Mouse (Mus musculus): Measurements from ENCODE around the gene Sf3b3. TPM values are rescaled to one million over a fixed set of nuclear protein-coding genes. Genes with fewer than 3 reads are reported as not detected.
"Not testable (repeated sequence)": the region's sequence is repeated elsewhere in the genome, so short reads cannot be mapped to it uniquely, and the experiment has no call there.

Gene Sf3b3
- polyA plus RNA-seq, 1 experiment from 2014 or later, result 187 TPM

DNA sequence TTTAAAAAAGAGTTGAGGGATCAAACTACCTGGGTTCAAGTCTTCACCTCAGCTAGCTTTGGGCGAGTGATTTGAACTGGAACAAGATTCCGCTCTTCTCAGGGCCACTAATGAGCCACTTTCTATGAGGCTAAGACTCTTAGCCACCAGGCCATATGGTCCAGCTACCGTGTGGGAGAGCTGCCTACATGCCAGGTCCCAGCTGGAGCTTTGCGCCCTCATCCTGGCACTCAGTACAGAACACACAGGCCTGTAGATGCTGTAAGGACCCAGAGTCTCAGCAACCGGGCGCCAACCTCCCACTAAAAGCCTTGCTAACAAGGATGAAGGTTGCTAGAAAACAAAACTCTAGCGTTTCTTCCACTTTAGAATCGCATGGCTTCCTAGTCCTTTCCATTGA lies 41.9 kb upstream of the Sf3b3 start:
- no peaks in the 10 kb centered on the region for H3K9me3 ChIP-seq (ENCODE audit: control insufficient read depth, low read length)
- ATAC-seq (replicated peaks; ENCODE audit: low FRiP score), result no peak
- no peak overlapping the region for H3K4me2 ChIP-seq
- WGBS, result 93% methylated on average over 8 of the region's 8 CpGs
- peaks cover 18% of the 10 kb centered on the region for H3K36me3 ChIP-seq (ENCODE audit: control insufficient read depth, insufficient read depth, low read length)
- H3K4me3 ChIP-seq (ENCODE audit: low read depth, low read length), result no peak overlapping the region
- no peaks in the 10 kb centered on the region; the same call in 1 of the 2 replicates for H3K4me1 ChIP-seq (replicated peaks; ENCODE audit: control insufficient read depth, insufficient read depth, low read length)
- no peak for DNase-seq (ENCODE audit: low spot score)
- H3K9ac ChIP-seq (ENCODE audit: low read depth, low read length), result no peak overlapping the region
- H3K27ac ChIP-seq (ENCODE audit: low read depth, low read length), result no peak overlapping the region
- H3K27me3 ChIP-seq (replicated peaks; ENCODE audit: control insufficient read depth, insufficient read depth, low read length), result no peaks in the 10 kb centered on the region

DNA sequence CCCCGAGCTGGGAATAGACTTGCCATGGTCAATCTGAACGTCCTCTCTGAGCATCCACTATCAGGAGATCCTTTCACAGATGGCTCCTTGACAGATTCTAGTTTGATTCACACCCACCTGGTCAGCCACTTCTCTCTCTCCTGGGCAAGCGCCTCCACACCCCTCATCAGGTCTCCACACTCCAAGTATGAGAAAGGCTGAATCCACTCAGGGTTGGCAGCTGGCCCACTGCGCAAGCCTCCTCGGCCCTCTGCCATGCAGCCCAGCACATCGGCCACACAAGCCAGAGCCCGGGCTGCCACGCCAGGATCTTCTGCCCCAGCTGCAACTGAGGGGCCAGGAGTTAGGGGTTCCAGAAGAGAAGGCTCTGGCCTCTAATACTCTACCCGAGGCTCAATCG lies 41.0 kb upstream of the Sf3b3 start:
- H3K4me3 ChIP-seq (ENCODE audit: low read depth, low read length), result no peak overlapping the region
- H3K4me2 ChIP-seq, result no peak overlapping the region
- peaks cover 18% of the 10 kb centered on the region for H3K36me3 ChIP-seq (ENCODE audit: control insufficient read depth, insufficient read depth, low read length)
- no peak overlapping the region for H3K9ac ChIP-seq (ENCODE audit: low read depth, low read length)
- DNase-seq (ENCODE audit: low spot score), result no peak
- H3K27ac ChIP-seq (ENCODE audit: low read depth, low read length), result no peak overlapping the region
- no peaks in the 10 kb centered on the region; the same call in 1 of the 2 replicates for H3K4me1 ChIP-seq (replicated peaks; ENCODE audit: control insufficient read depth, insufficient read depth, low read length)
- H3K27me3 ChIP-seq (replicated peaks; ENCODE audit: control insufficient read depth, insufficient read depth, low read length), result no peaks in the 10 kb centered on the region
- no peaks in the 10 kb centered on the region for H3K9me3 ChIP-seq (ENCODE audit: control insufficient read depth, low read length)
- no peak for ATAC-seq (replicated peaks; ENCODE audit: low FRiP score)
- 88% methylated on average over 10 of the region's 10 CpGs for WGBS

DNA sequence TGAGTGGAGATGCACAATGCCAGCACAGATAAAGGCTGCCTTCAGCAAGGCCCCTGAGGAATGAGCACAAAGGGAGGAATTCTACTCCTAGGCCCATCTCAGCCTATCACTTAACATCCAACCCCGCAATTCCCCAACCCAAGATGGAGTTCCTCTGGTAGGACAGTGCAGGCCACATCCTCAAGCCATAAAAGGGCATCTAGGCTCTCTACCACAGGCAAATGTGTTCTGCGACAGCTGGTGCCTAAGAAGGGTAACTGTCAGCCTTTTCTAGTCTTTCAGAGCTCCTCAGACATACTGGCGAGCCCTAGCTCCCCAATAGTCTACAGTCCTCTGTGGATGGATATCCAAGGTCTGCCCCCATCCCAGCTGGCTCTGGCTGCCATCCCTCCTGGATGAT lies 40.0 kb upstream of the Sf3b3 start:
- peaks cover 27% of the 10 kb centered on the region for H3K36me3 ChIP-seq (ENCODE audit: control insufficient read depth, insufficient read depth, low read length)
- H3K27me3 ChIP-seq (replicated peaks; ENCODE audit: control insufficient read depth, insufficient read depth, low read length), result no peaks in the 10 kb centered on the region
- no peak overlapping the region for H3K4me3 ChIP-seq (ENCODE audit: low read depth, low read length)
- no peaks in the 10 kb centered on the region for H3K9me3 ChIP-seq (ENCODE audit: control insufficient read depth, low read length)
- H3K4me1 ChIP-seq (replicated peaks; ENCODE audit: control insufficient read depth, insufficient read depth, low read length), result no peaks in the 10 kb centered on the region; the same call in 1 of the 2 replicates
- H3K4me2 ChIP-seq, result no peak overlapping the region
- DNase-seq (ENCODE audit: low spot score) (no peak), ATAC-seq (replicated peaks; ENCODE audit: low FRiP score) (no peak)
- H3K9ac ChIP-seq (ENCODE audit: low read depth, low read length), result no peak overlapping the region
- no peak overlapping the region for H3K27ac ChIP-seq (ENCODE audit: low read depth, low read length)
- WGBS, result 93% methylated on average over 3 of the region's 3 CpGs

DNA sequence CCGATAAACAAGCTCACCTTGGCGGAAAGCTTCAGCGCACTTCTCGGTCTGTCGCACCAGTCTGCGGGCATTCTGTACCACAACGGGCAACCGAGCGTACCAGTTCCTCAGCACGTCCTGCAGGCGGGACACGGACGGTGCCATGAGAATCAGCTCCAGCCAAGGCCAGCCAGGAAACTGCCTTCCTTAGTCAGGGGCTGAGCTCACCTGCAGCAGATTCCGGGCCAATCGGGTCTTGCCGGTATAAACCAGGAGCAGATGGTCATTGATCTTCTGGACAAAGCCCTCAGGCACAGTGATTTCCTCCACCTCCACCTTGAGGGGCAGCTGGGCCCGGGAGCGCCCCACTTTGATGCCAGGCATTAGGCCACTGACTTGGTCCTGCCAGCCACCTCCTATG lies 37.2 kb upstream of the Sf3b3 start:
- Histone ChIP-seq H3K4me3 (ENCODE audit: low read depth, low read length) (no peak overlapping the region), H3K4me1 (replicated peaks; ENCODE audit: control insufficient read depth, insufficient read depth, low read length) (no peaks in the 10 kb centered on the region), H3K27ac (ENCODE audit: low read depth, low read length) (no peak overlapping the region), H3K36me3 (ENCODE audit: control insufficient read depth, insufficient read depth, low read length) (peaks cover 44% of the 10 kb centered on the region), H3K9me3 (ENCODE audit: control insufficient read depth, low read length) (no peaks in the 10 kb centered on the region), H3K27me3 (replicated peaks; ENCODE audit: control insufficient read depth, insufficient read depth, low read length) (no peaks in the 10 kb centered on the region), H3K9ac (ENCODE audit: low read depth, low read length) (no peak overlapping the region), H3K4me2 (no peak overlapping the region)
- no peak for ATAC-seq (replicated peaks; ENCODE audit: low FRiP score)
- no peak for DNase-seq (ENCODE audit: low spot score)
- 96% methylated on average over 18 of the region's 18 CpGs for WGBS

DNA sequence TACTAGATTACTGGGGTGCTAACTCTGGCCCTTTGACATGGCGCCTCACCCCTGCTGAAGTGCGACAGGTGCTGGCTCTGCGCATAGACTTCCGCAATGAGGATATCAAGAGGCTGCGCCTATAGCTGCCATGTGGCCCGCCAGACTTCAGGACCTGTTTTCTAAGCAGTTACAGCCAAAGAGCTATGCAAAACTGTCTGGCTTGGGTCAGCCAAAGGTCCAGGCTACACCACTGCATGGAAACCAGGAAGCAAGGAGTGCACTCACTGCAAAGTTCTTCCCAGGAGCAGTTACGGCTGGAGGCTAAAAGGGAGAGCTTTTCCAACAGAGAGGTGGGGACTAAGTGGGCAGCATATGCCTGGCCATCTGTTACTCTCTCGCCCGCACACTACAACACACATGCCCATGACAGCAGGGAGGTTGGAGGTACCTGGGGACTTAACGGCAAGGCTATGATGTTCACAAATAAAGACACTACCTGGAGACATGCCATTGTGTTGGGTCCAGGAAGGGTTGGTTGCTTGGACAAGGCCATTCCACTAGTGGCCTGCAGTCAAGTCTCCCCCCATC lies 35.2 kb upstream of the Sf3b3 start:
- H3K4me2 ChIP-seq, result no peak overlapping the region
- no peak overlapping the region for H3K27ac ChIP-seq (ENCODE audit: low read depth, low read length)
- DNase-seq (ENCODE audit: low spot score) (no peak), ATAC-seq (replicated peaks; ENCODE audit: low FRiP score) (no peak)
- peaks cover 4% of the 10 kb centered on the region; the same call in 1 of the 2 replicates for H3K4me1 ChIP-seq (replicated peaks; ENCODE audit: control insufficient read depth, insufficient read depth, low read length)
- peaks cover 51% of the 10 kb centered on the region for H3K36me3 ChIP-seq (ENCODE audit: control insufficient read depth, insufficient read depth, low read length)
- no peak overlapping the region for H3K4me3 ChIP-seq (ENCODE audit: low read depth, low read length)
- H3K9me3 ChIP-seq (ENCODE audit: control insufficient read depth, low read length), result no peaks in the 10 kb centered on the region
- H3K27me3 ChIP-seq (replicated peaks; ENCODE audit: control insufficient read depth, insufficient read depth, low read length), result no peaks in the 10 kb centered on the region
- H3K9ac ChIP-seq (ENCODE audit: low read depth, low read length), result no peak overlapping the region
- WGBS, result 94% methylated on average over 10 of the region's 10 CpGs

DNA sequence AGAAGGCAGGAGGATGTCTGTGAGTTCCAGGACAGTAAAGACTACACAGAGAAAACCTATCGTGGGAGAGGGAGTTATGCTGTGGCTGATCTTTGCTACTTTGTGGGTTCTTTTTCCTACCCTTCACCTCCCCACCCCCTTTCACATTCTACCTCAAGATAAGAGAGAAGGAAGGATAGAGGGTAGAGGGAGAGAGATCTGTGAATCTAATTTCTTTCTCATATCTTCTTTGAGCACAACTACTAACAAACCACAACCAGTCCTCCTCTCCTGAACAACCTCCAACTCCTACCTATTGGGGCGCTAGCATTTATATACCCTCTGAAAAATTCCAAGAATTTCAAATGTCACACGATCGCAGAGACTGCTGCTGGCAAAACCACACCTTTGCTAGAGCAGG lies 31.3 kb upstream of the Sf3b3 start:
- WGBS, result 62% methylated on average over 4 of the region's 4 CpGs
- peaks cover 4% of the 10 kb centered on the region; the same call in 1 of the 2 replicates for H3K4me1 ChIP-seq (replicated peaks; ENCODE audit: control insufficient read depth, insufficient read depth, low read length)
- H3K27ac ChIP-seq (ENCODE audit: low read depth, low read length), result peak overlapping the region; percentile 38; the same call in 1 of the 2 replicates
- DNase-seq (ENCODE audit: low spot score) (no peak), ATAC-seq (replicated peaks; ENCODE audit: low FRiP score) (peak; percentile 84)
- no peak overlapping the region for H3K4me3 ChIP-seq (ENCODE audit: low read depth, low read length)
- no peaks in the 10 kb centered on the region for H3K9me3 ChIP-seq (ENCODE audit: control insufficient read depth, low read length)
- H3K36me3 ChIP-seq (ENCODE audit: control insufficient read depth, insufficient read depth, low read length), result peaks cover 51% of the 10 kb centered on the region; the same call in 1 of the 2 replicates
- H3K9ac ChIP-seq (ENCODE audit: low read depth, low read length), result no peak overlapping the region
- 0 out of 2 replicates have a peak overlapping the region, but pooled peaks have one; percentile 23 for H3K4me2 ChIP-seq
- no peaks in the 10 kb centered on the region for H3K27me3 ChIP-seq (replicated peaks; ENCODE audit: control insufficient read depth, insufficient read depth, low read length)

DNA sequence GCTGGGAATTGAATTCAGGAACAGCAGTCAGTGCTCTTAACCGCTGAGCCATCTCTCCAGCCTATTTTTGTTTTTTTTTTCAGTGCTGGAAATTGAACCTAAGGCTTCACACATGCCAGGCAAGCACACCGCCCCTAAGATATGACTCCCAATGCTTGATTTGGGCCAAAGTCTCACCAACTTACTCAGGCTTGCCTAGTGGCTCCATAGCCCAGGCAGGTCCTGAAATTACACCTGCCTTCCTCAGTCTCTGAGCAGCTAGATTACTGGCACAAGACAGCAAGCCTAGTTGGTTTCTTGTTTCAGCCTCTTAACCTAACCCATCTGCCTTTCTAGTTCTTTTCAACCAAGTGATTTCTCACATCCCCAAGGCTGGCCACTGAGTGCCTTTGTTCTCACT lies 23.9 kb upstream of the Sf3b3 start:
- H3K27me3 ChIP-seq (replicated peaks; ENCODE audit: control insufficient read depth, insufficient read depth, low read length), result no peaks in the 10 kb centered on the region
- no peak overlapping the region for H3K27ac ChIP-seq (ENCODE audit: low read depth, low read length)
- H3K4me3 ChIP-seq (ENCODE audit: low read depth, low read length), result no peak overlapping the region
- no peak overlapping the region for H3K9ac ChIP-seq (ENCODE audit: low read depth, low read length)
- no peaks in the 10 kb centered on the region for H3K9me3 ChIP-seq (ENCODE audit: control insufficient read depth, low read length)
- H3K36me3 ChIP-seq (ENCODE audit: control insufficient read depth, insufficient read depth, low read length), result peaks cover 31% of the 10 kb centered on the region
- ATAC-seq (replicated peaks; ENCODE audit: low FRiP score) (no peak), DNase-seq (ENCODE audit: low spot score) (no peak)
- 95% methylated on average over 2 of the region's 2 CpGs for WGBS
- no peak overlapping the region for H3K4me2 ChIP-seq
- no peaks in the 10 kb centered on the region for H3K4me1 ChIP-seq (replicated peaks; ENCODE audit: control insufficient read depth, insufficient read depth, low read length)

DNA sequence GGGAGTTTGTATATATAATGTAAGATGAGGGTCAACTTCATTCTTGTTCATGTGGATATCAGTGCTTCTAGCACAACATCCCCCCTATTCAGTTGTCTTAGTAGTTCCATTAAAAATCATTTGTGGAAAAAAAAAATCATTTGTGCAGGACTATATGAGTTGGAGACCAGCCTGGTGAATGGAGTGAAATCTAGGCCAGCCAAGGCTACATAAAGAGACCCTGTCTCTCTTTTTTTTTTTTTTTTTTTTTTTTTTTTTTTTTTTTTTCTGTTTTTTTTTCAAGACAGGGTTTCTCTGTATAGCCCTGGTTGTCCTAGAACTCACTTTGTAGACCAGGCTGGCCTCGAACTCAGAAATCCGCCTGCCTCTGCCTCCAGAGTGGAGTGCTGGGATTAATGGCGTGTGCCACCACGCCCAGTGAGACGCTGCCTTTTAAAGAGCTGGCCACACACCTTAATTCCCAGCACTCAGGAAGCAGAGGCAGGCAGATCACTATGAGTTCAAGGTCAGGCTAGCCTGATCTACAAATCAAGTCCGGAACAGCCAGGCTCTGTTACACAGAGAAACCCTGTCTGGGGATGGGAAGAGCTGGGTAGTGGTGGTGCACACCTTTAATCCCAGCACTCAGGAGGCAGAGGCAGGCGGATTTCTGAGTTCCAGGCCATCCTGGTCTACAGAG lies 14.9 kb upstream of the Sf3b3 start:
- not testable (repeated sequence) for H3K9ac ChIP-seq (ENCODE audit: low read depth, low read length); ATAC-seq (replicated peaks; ENCODE audit: low FRiP score); H3K27me3 ChIP-seq (replicated peaks; ENCODE audit: control insufficient read depth, insufficient read depth, low read length); H3K9me3 ChIP-seq (ENCODE audit: control insufficient read depth, low read length); H3K4me1 ChIP-seq (replicated peaks; ENCODE audit: control insufficient read depth, insufficient read depth, low read length); H3K4me3 ChIP-seq (ENCODE audit: low read depth, low read length); H3K4me2 ChIP-seq; DNase-seq (ENCODE audit: low spot score); H3K27ac ChIP-seq (ENCODE audit: low read depth, low read length)
- WGBS, result 93% methylated on average over 7 of the region's 7 CpGs
- H3K36me3 ChIP-seq (ENCODE audit: control insufficient read depth, insufficient read depth, low read length), result peaks cover 49% of the 10 kb centered on the region

All from liver, embryonic 11.5 days (tissue).